Mouse (Mus musculus) embryonic facial prominence, embryonic 14.5 days (tissue): ENCODE measurements around the gene Ms4a18. TPM values are rescaled to one million over a fixed set of nuclear protein-coding genes. Genes with fewer than 3 reads are reported as not detected.

ENCODE experiments used
- ATAC-seq: fragments of 200-750 bp; cut with Nextera tagmentation; 2 replicates; pipeline ENCODE4 v1.8.0; 2017; ENCODE audit warnings: low read depth, moderate number of reproducible peaks, moderate TSS enrichment
- DNase-seq: peaks from one replicate; pipeline ENCODE4 v3.0.0-alpha.2; 2015; ENCODE audit warnings: low spot score
- H3K27ac ChIP-seq: fragments of 300-500 bp; sonication (generic); replicated peaks from 2 replicates; pipeline ENCODE4 v1.5.1; 2014; ENCODE audit warnings: low read depth, mild to moderate bottlenecking, low read length, moderate library complexity
- H3K27me3 ChIP-seq: fragments of 300-500 bp; sonication (generic); replicated peaks from 2 replicates; pipeline ENCODE4 v1.6.1; 2014; ENCODE audit warnings: low read length; ENCODE audit not compliant: control insufficient read depth, insufficient read depth
- H3K36me3 ChIP-seq: fragments of 300-500 bp; sonication (generic); 2 replicates; pipeline ENCODE4 v1.6.1; 2014; ENCODE audit warnings: low read length, mixed read lengths; ENCODE audit not compliant: control insufficient read depth, insufficient read depth
- H3K4me1 ChIP-seq: fragments of 300-500 bp; sonication (generic); 2 replicates; pipeline ENCODE4 v1.6.1; 2014; ENCODE audit warnings: antibody characterized with exemption, low read length; ENCODE audit not compliant: control insufficient read depth, insufficient read depth
- H3K4me2 ChIP-seq: fragments of 300-500 bp; sonication (generic); 2 replicates; pipeline ENCODE4 v1.6.1; 2014; ENCODE audit warnings: low read depth, mild to moderate bottlenecking, low read length, moderate library complexity, mixed read lengths
- H3K4me3 ChIP-seq: fragments of 300-500 bp; sonication (generic); 2 replicates; pipeline ENCODE4 v1.5.1; 2014; ENCODE audit warnings: low read depth, mild to moderate bottlenecking, low read length
- H3K9ac ChIP-seq: fragments of 300-500 bp; sonication (generic); 2 replicates; pipeline ENCODE4 v1.6.1; 2014; ENCODE audit warnings: low read depth, mild to moderate bottlenecking, low read length, moderate library complexity, mixed read lengths
- H3K9me3 ChIP-seq: fragments of 300-500 bp; sonication (generic); 2 replicates; pipeline ENCODE4 v1.6.1; 2016; ENCODE audit warnings: low read length; ENCODE audit not compliant: control insufficient read depth
- WGBS: fragments of 180-500 bp; shearing (Covaris S2); extraction: QIAGEN DNeasy Blood & Tissue Kit; methylation state at CpG from one replicate; pipeline ENCODE4 v1.1.7; 2014; 5-methylcytosine and 5-hydroxymethylcytosine counted together
- polyA plus RNA-seq: library from polyadenylated mRNA; unstranded; fragments of >200 nt; fragmentation: Nextera tagmentation; extraction: Ambion mirVana; gene quantifications from 2 replicates; pipeline ENCODE4 v1.2.1, GENCODE M21; 2014

Ms4a18 gene
- polyA plus RNA-seq, 1 experiment from 2014 or later, result not detected

DNA sequence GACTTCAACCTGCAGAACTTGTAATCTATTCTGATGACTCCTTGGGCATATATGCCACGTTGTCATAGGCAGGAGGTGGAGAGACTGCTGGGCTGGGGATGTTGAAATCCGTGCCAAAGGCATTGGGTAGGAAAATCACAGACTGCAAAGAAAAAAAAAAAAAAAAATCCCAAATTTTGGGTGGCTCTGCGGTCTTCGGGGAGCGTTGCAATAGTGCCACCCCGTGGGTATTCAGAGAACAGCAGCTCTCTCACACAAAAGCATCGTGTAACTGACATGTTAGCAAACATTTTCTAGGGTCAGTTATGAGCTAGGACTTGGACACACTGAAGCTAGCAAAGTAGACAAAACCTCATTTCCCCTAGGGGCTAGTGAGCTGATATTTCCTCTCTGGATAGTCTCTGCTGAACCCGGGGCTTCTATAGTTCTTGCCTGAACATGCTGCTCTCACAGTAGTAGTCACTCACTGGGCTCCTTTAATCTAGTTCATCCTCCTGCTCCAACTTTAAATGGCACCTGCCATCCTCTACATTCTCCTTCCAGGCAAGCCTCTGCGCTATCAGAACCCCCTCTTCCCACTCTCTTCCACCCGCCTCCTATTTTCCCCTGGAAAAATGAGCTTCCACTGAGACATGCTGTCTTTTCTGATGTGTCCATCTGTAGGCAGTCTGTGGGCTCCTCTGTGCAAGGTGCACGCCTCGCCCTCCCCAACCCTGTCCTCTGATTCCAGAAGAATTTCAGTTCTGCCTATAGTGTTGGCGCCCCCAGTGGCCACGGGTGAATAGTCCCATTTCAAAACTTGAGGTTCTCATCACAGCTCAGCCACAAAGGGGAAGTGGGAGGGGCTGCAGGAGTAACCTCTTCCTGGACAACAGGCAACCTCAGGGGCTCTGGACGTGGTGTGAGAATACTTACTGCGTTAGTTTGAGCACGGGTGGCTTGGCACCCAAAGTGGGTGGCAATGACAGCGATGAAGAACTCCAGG lies 38.4 kb downstream of the Ms4a18 start:
- DNase-seq, result peak; percentile 55
- Histone ChIP-seq H3K4me1 (0 out of 2 replicates have a peak, but pooled peaks cover 5% of the 10 kb centered on the region), H3K4me2 (peak overlapping the region; percentile 13; the same call in 1 of the 2 replicates), H3K4me3 (no peak overlapping the region), H3K27ac (no peak overlapping the region), H3K9me3 (no peaks in the 10 kb centered on the region), H3K9ac (no peak overlapping the region), H3K27me3 (no peaks in the 10 kb centered on the region), H3K36me3 (no peaks in the 10 kb centered on the region)
- 14% methylated on average over 18 of the region's 18 CpGs for WGBS
- ATAC-seq, result no peak

DNA sequence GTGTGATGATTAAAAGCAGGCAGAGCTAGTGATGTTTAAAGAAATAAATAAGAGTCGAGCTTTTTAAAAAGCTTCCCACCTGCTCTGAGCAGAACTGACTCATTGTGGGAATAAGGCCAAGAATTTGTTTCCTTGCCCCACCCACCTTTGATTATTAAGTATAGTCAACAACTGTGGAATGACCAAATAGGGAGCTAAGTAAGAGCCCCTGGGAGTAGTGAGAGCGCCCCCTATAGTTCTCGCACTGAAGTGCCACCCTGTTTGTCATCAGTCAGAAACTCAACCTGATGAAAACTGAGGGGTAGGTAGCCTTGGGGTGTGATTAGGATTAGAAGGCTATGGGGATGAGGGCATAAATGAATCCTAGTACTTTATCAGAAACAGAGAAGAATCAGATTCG lies 41.5 kb downstream of the Ms4a18 start:
- 0 out of 2 replicates have a peak, but pooled peaks cover 5% of the 10 kb centered on the region for H3K4me1 ChIP-seq
- WGBS, result 40% methylated on average over 4 of the region's 4 CpGs
- H3K9me3 ChIP-seq, result no peaks in the 10 kb centered on the region
- DNase-seq (peak; percentile 42), ATAC-seq (no peak)
- no peaks in the 10 kb centered on the region for H3K36me3 ChIP-seq
- no peaks in the 10 kb centered on the region for H3K27me3 ChIP-seq
- H3K4me2 ChIP-seq, result no peak overlapping the region
- H3K9ac ChIP-seq, result no peak overlapping the region
- H3K4me3 ChIP-seq, result no peak overlapping the region
- no peak overlapping the region for H3K27ac ChIP-seq

- no peak overlapping the region for H3K9ac ChIP-seq
- H3K27me3 ChIP-seq, result no peaks in the 10 kb centered on the region
- WGBS, result 79% methylated on average over 2 of the region's 2 CpGs
- no peak overlapping the region for H3K27ac ChIP-seq
- ATAC-seq (no peak), DNase-seq (no peak)
- no peaks in the 10 kb centered on the region for H3K36me3 ChIP-seq
- no peaks in the 10 kb centered on the region for H3K9me3 ChIP-seq
- H3K4me2 ChIP-seq, result no peak overlapping the region
- H3K4me3 ChIP-seq, result no peak overlapping the region
- H3K4me1 ChIP-seq, result 0 out of 2 replicates have a peak, but pooled peaks cover 5% of the 10 kb centered on the region
Measured at GRCm38 (mm10) chr19:10975187-10975586, 42.6 kb downstream of the Ms4a18 start.

GRCm38 (mm10) chr19:10974238-10974865 lies 43.5 kb downstream of the Ms4a18 start, which contains the start of gene Ms4a10:
Gene Ms4a10 (minus strand): TSS chr19:10974670.
- WGBS, result 34% methylated on average over 4 of the region's 4 CpGs
- 0 out of 2 replicates have a peak, but pooled peaks cover 5% of the 10 kb centered on the region for H3K4me1 ChIP-seq
- no peaks in the 10 kb centered on the region for H3K36me3 ChIP-seq
- peak; percentile 81 for ATAC-seq
- H3K9ac ChIP-seq, result no peak within 1 kb of the TSS
- H3K27ac ChIP-seq, result no peak within 1 kb of the TSS
- H3K4me2 ChIP-seq, result no peak within 1 kb of the TSS
- no peaks in the 10 kb centered on the region for H3K9me3 ChIP-seq
- DNase-seq, result peak; percentile 82
- no peaks in the 10 kb centered on the region for H3K27me3 ChIP-seq
- H3K4me3 ChIP-seq, result no peak within 1 kb of the TSS

DNA sequence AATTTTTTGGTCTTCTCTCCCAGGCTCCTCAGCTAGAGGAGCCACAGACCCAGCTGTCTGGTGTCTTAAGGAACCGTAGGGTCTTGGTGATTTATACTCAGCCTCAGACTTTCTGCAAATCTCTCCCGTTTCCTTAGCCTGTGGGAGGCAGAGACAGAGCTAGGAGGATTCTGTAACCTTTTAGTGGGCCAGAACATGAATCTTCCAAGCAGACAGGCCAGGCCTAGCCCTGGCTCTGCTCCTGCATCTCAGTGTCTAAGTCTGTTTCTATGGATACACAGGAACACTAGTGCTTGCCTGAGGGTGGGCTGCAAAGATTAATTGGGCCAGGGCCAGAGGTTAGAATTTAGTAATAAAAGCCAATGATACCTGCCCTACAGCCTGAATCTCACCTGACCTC lies 44.6 kb downstream of the Ms4a18 start:
- H3K4me3 ChIP-seq, result no peak overlapping the region
- H3K27ac ChIP-seq, result no peak overlapping the region
- DNase-seq, result no peak
- no peaks in the 10 kb centered on the region for H3K36me3 ChIP-seq
- 52% methylated on average over 2 of the region's 2 CpGs for WGBS
- H3K9ac ChIP-seq, result no peak overlapping the region
- H3K4me1 ChIP-seq, result 0 out of 2 replicates have a peak, but pooled peaks cover 5% of the 10 kb centered on the region
- H3K27me3 ChIP-seq, result no peaks in the 10 kb centered on the region
- no peaks in the 10 kb centered on the region for H3K9me3 ChIP-seq
- H3K4me2 ChIP-seq, result no peak overlapping the region
- no peak for ATAC-seq

DNA sequence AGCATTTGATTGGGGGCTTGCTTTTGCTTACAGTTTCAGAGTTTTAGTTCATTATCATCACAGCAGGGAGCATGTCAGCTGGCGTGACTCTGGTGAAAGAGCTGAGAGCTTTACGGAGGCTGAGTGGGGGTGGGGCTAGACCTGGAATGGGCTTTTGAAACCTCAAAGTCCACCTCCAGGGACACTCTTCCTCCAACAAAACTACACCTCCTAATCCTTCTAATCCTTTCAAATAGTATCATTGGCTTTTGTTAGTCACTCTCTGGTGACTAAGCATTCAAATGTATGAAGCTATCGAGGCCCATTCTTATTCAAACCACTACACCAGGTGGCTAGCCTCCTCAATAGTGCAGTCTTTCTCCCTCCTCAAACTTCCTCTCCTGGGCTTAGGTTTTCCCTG lies 45.2 kb downstream of the Ms4a18 start:
- 52% methylated on average over 3 of the region's 3 CpGs for WGBS
- Histone ChIP-seq H3K9me3 (no peaks in the 10 kb centered on the region), H3K4me3 (no peak overlapping the region), H3K27me3 (no peaks in the 10 kb centered on the region), H3K36me3 (no peaks in the 10 kb centered on the region), H3K4me2 (no peak overlapping the region), H3K9ac (no peak overlapping the region), H3K27ac (no peak overlapping the region), H3K4me1 (no peaks in the 10 kb centered on the region)
- no peak for ATAC-seq
- no peak for DNase-seq

DNA sequence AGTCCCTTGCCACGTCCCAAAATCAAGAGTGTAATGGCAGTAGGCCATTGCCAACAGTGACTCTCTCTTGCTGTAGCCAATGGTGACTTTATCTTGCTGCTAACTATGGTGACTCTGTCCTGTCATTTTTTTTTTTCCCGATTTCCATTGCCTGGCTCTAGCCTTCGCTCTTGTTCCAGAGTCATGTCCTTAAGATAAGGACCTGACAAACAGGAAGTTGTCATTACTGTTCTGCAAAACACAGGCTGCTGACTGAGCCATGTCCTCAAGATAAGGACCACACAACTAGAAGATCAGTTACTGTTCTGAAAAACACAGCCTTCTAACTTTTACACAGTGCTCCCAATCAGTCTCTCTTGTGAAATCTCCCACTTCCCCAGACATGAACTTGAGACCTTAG lies 47.4 kb downstream of the Ms4a18 start:
- H3K36me3 ChIP-seq, result no peaks in the 10 kb centered on the region
- H3K9ac ChIP-seq, result no peak overlapping the region
- H3K4me1 ChIP-seq, result no peaks in the 10 kb centered on the region
- ATAC-seq (no peak), DNase-seq (no peak)
- H3K4me3 ChIP-seq, result no peak overlapping the region
- H3K27me3 ChIP-seq, result no peaks in the 10 kb centered on the region
- no peaks in the 10 kb centered on the region for H3K9me3 ChIP-seq
- H3K4me2 ChIP-seq, result no peak overlapping the region
- H3K27ac ChIP-seq, result no peak overlapping the region
- WGBS, result 79% methylated on average over 3 of the region's 3 CpGs

DNA sequence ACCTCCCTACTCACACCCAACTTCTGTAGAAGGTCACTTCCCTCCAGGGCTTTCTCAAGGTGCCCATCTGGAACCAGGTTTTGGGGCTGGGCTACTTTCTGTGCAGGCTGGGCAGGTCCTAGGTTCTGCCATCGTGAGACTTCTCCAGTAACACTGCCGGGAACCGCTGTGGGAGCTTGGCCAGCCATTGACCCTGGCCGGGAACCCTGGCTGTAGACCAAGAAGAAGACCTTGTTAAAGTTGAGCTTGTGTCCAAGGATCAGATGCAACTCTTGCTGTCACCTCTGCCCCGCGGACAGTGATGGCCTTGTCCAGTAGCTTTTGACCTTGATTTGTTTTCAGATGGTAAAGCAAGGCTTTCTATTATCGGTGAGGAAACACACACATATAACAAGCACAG lies 49.3 kb downstream of the Ms4a18 start:
- no peaks in the 10 kb centered on the region for H3K36me3 ChIP-seq
- no peak for ATAC-seq
- no peak overlapping the region for H3K4me2 ChIP-seq
- no peaks in the 10 kb centered on the region for H3K9me3 ChIP-seq
- no peak overlapping the region for H3K9ac ChIP-seq
- H3K27ac ChIP-seq, result no peak overlapping the region
- no peak overlapping the region for H3K4me3 ChIP-seq
- WGBS, result 90% methylated on average over 7 of the region's 7 CpGs
- no peaks in the 10 kb centered on the region for H3K27me3 ChIP-seq
- H3K4me1 ChIP-seq, result no peaks in the 10 kb centered on the region
- no peak for DNase-seq
